Mouse (Mus musculus) common myeloid progenitor, adult 5-6 weeks (primary cell): ENCODE measurements around the gene 1110008L16Rik. TPM values are rescaled to one million over a fixed set of nuclear protein-coding genes. Genes with fewer than 3 reads are reported as not detected.
"Not testable (repeated sequence)": the region's sequence is repeated elsewhere in the genome, so short reads cannot be mapped to it uniquely, and the experiment has no call there.

Experiments
- ATAC-seq: replicated peaks from 2 replicates; pipeline ENCODE4 v1.8.0; 2016; ENCODE audit warnings: low read depth, mild to moderate bottlenecking, moderate TSS enrichment, inconsistent platforms; ENCODE audit not compliant: poor library complexity, severe bottlenecking
- total RNA-seq: library from RNA; stranded (forward); fragments of 200-1000, 187-1606 nt; gene quantifications from 2 replicates; pipeline ENCODE4 v1.2.3, GENCODE M21; 2017

The 1110008L16Rik gene
- total RNA-seq, 1 experiment from 2014 or later: 35.7 TPM

DNA sequence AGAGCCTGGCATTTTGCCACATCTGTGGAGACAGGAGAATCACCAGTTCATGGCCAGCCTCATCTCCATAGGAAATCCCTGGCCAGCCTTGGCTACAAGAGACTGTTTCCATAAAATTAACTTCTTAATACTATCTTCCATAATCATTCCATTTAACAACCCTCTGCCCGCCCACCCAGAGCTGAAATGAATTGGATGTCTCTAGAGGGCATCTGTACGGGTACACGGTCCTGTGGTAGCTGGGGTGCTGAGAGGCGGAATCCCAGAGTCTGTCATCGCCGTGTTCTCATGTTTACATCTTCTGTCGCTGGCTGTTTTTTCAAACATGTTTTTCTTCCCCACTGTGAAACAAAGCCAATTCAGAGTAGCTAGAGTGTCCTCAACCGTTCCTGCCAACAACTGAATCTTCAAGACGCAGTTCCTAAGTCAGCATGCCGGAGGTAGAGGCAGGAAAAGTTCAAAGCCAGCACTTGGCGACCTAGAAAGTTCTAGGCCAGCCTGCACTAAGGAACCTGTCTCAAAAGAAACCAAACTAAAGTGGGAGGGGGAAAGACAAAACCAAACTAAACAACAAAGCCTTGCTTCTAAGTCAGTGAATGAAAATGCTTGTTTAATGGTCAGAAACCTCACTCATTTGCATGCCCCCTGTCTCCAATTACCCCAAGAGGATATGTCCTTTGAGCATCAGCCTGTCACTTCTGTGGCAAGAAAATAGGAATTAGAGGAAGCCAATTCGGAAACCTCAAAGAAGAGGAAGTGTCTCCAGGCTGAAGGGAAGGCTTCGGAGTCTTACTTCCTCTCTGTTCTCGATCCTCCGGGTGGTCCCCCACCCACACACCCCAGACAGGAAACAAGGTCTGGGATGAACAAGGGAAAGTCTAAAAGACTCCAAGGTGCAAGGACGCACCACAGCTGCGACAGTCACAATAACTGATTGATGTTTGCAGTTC, 90.0 kb downstream of the 1110008L16Rik start:
- peak; percentile 80 for ATAC-seq

DNA sequence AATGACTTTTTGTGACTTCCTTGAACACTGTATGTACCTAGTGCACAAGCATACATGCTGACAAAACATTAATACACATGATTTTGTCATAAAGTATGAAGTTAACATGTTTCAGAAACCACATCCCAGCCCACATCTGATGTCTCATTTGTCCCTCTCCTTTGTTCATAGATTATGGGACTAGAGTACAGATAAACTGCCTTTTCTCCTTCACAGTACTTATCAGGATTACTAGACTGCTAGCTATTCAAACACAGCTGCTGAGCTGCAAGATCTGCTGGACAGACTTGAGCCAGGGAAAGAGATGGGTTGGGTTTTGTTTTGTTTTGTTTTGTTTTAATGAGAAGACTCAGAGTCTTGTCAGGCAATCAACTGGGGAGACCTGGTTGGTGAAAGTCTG, 92.7 kb downstream of the 1110008L16Rik start:
- ATAC-seq: no peak

GRCm38 (mm10) chr12:55392733-55393577, 93.6 kb downstream of the 1110008L16Rik start:
- ATAC-seq: no peak

- not testable (repeated sequence) for ATAC-seq
Observed at GRCm38 (mm10) chr12:55395601-55396000, 96.2 kb downstream of the 1110008L16Rik start.

- ATAC-seq: no peak
Observed at GRCm38 (mm10) chr12:55396536-55396935, 97.2 kb downstream of the 1110008L16Rik start.

GRCm38 (mm10) chr12:55397544-55398239, 98.3 kb downstream of the 1110008L16Rik start:
- ATAC-seq: no peak

DNA sequence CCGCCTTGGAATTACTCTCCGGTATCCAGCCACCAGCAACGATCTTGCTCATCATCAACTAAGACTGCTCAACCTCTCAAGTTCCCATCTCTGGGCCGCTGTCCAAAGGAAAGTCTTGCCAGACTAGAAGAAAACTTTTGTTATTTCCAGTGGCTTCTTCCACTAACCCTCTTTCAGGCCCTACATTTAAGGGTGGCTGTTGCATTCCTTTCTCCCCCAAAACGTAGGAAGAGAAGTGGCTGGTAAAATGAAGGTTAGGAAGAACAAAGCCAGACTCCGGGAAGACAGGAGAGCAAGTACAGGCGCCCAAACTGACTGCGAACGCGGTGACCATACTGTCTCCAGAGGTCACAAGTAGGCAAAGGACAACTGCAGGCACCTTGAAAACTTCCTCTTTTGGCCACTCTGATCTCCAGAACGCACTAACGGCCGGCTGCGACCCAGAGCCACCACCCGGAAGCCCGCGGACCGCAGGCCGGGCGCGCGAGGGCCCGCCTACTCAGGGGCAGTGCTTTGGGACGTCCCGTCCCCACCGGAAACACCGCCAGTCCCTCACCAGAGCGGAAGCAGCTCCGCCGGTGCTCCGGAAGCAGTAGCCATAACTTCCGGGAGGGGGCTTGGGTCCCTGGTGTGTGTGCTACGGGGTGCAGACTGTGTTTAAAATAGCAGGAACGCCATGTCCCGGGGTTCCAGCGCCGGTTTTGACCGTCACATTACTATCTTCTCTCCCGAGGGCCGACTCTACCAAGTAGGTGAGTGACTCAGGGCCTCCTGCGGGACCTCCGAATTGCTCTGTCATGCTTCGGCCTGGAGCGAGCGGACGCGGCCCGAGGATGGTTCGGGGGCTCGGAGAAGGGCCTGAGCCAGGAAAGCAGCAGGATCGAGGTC, 99.1 kb downstream of the 1110008L16Rik start:
- ATAC-seq: peak; percentile 94

DNA sequence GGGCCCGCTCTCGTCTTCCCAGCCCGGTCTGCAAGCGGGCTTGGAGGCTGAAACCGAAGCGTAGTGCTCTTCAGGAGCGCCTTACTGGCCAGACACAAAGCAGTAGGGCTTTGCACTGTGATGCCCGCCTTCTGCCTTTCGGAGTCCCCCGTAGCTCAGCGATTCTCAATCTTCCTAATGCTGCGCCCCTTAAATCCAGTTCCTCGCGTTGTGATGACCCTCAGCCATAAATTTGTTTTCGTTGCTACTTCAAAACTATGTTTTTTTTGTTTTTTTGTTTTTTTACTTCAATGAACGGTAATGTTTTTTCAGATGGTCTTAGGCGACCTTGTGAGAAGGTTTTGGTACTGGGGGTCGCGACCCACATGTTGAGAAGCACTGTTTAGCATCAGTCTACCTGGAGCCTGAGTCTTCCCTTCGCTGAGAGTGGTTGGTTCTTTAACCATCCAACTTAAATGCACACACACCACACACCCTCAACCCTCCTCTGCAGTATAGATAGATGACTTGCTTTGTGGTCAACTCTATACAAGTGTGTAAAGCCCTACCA, 99.8 kb downstream of the 1110008L16Rik start:
- peak; percentile 17 for ATAC-seq

GRCm38 (mm10) chr12:55407888-55408287, 108.5 kb downstream of the 1110008L16Rik start:
- no peak for ATAC-seq

DNA sequence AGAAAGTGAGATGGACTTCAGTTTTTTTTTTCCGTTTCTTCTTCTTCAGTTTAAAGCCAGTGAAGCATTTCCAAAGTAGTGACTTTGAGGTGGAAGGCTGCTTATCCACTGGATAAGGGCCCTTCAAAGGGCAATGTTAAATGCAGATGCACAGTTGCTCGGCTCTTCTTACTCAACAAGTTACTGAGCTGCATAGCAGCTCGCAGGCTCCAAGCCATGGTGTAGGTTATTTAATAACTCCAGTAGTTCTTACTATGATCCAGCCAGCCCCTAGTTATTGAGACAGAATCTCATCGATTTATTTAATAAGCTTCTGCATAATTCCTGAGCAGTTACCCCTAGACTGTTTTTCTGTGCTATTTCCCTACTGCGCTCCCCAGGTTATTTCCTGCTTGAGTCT, 115.9 kb downstream of the 1110008L16Rik start:
- ATAC-seq: no peak

DNA sequence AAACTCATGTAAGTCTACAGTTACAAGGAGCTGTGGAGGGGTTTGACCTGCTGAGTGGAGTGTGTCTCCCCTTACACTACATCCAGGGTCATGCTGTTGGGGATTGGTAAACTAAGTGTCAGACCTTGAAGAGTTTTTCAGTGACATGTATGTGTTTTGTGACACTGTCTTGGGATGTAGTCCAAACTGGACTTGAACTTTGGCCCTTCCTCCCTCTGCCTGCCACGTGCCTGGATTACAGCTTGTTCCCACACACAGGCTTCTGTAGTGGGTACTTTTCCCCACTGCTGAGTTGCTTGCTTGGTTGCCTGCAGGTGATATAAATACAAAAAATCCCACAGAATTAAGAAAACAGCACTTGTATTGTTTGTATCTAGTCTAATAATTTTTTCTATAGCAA, 116.4 kb downstream of the 1110008L16Rik start:
- ATAC-seq: no peak

GRCm38 (mm10) chr12:55420220-55420619, 120.8 kb downstream of the 1110008L16Rik start:
- no peak for ATAC-seq

- ATAC-seq: peak; percentile 72
Observed at GRCm38 (mm10) chr12:55422057-55422456, 122.7 kb downstream of the 1110008L16Rik start.

- no peak for ATAC-seq
Observed at GRCm38 (mm10) chr12:55426300-55426699, 126.9 kb downstream of the 1110008L16Rik start.

DNA sequence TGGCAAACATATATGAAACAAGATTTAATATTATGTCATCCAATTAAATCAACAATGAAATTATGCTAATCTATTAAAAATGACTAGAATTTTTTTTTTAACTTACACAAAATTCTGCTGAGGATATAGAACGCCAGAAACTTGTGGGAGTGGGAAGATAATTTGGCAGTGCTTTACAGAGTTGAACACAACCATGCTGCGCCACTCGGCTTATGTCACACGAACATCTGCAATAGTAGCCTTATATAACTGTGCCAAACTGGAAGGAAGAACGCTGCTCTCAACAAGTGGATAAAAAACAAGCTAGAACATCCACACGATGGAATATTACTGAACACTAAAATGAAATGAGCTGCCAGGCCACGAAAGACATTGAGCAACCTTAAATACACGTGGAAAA, 129.8 kb downstream of the 1110008L16Rik start:
- ATAC-seq: no peak

- no peak for ATAC-seq
Observed at GRCm38 (mm10) chr12:55429956-55430355, 130.6 kb downstream of the 1110008L16Rik start.
